Mouse (Mus musculus) stomach, embryonic 15.5 days (tissue): ENCODE measurements around the gene Plch2. TPM values are rescaled to one million over a fixed set of nuclear protein-coding genes. Genes with fewer than 3 reads are reported as not detected.

Source experiments
- ATAC-seq: fragments of 200-750 bp; cut with Nextera tagmentation; 2 replicates; pipeline ENCODE4 v1.8.0; 2017; ENCODE audit warnings: low read depth, moderate number of reproducible peaks, moderate TSS enrichment; ENCODE audit not compliant: insufficient read depth, low FRiP score
- H3K27ac ChIP-seq: fragments of 300-500 bp; sonication (generic); 2 replicates; pipeline ENCODE4 v1.5.1; 2015; ENCODE audit warnings: mild to moderate bottlenecking, inconsistent platforms
- H3K27me3 ChIP-seq: fragments of 300-500 bp; sonication (generic); replicated peaks from 2 replicates; pipeline ENCODE4 v1.6.1; 2015; ENCODE audit warnings: inconsistent platforms
- H3K36me3 ChIP-seq: fragments of 300-500 bp; sonication (generic); 2 replicates; pipeline ENCODE4 v1.6.1; 2015; ENCODE audit warnings: inconsistent platforms
- H3K4me1 ChIP-seq: fragments of 300-500 bp; sonication (generic); 2 replicates; pipeline ENCODE4 v1.6.1; 2015; ENCODE audit warnings: inconsistent platforms
- H3K4me2 ChIP-seq: fragments of 300-500 bp; sonication (generic); 2 replicates; pipeline ENCODE4 v1.6.1; 2015; ENCODE audit warnings: mild to moderate bottlenecking, inconsistent platforms
- H3K4me3 ChIP-seq: fragments of 300-500 bp; sonication (generic); replicated peaks from 2 replicates; pipeline ENCODE4 v1.5.1; 2015; ENCODE audit warnings: inconsistent platforms
- H3K9ac ChIP-seq: fragments of 300-500 bp; sonication (generic); 2 replicates; pipeline ENCODE4 v1.6.1; 2015; ENCODE audit warnings: inconsistent platforms
- H3K9me3 ChIP-seq: fragments of 300-500 bp; sonication (generic); 2 replicates; pipeline ENCODE4 v1.6.1; 2016; ENCODE audit warnings: inconsistent platforms
- WGBS: fragments of 180-500 bp; shearing (Covaris S2); methylation state at CpG from one replicate; pipeline ENCODE4 v1.1.7; 2015; 5-methylcytosine and 5-hydroxymethylcytosine counted together
- polyA plus RNA-seq: library from polyadenylated mRNA; unstranded; fragments of >200 nt; fragmentation: Nextera tagmentation; extraction: Ambion mirVana; gene quantifications from 2 replicates; pipeline ENCODE4 v1.2.1, GENCODE M21; 2015

The Plch2 gene
- polyA plus RNA-seq, 1 experiment from 2014 or later = 24.7 TPM

DNA sequence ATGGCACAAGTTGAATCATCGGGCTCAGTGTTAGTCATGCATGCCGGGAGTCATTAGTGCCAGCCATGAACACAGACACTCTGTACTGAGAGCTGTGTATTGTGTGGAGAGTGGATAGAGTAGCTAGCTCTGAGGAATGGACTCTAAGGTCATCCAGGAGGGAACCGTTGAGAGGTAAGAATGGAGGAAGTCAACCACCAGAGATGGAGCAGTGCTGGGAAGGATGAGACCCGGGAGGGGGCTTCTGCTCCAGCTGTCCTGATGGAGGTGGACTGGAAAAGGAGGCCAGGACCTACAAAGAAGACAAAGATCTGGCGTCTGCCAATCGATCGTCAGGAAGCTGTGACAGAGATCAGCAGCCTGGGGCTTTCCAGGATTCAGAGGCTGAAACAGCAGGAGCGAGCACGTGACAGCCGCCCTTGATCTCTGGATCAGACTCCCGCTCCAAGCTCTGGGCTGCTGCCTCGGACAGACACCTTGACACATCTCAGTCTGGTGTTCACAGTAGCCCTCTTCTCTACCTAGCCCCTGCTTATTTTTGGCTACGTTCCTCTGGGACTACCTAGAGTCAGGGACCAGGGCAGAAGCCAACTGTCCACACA is 123.2 kb downstream of the Plch2 start:
- Histone ChIP-seq H3K27me3 (no peaks in the 10 kb centered on the region), H3K4me2 (no peak overlapping the region), H3K4me1 (peaks cover 3% of the 10 kb centered on the region; the same call in 1 of the 2 replicates), H3K9ac (no peak overlapping the region), H3K4me3 (no peak overlapping the region), H3K36me3 (no peaks in the 10 kb centered on the region), H3K27ac (no peak overlapping the region), H3K9me3 (no peaks in the 10 kb centered on the region)
- WGBS = 56% methylated on average over 13 of the region's 13 CpGs
- ATAC-seq = no peak

Other genes with a start within 250 kb of the Plch2 start
- gene Ttc34, start 219.3 kb downstream of the Plch2 start, polyA plus RNA-seq = 0.08 and 0.17 TPM in 2 replicates
- gene Mmel1, start 187.2 kb downstream of the Plch2 start, polyA plus RNA-seq = 0.21 and 0.23 TPM in 2 replicates
- gene Fam213b, start 157.6 kb downstream of the Plch2 start, polyA plus RNA-seq = 29.1 and 30.6 TPM in 2 replicates
- gene Tnfrsf14, start 128.2 kb downstream of the Plch2 start, polyA plus RNA-seq = 3.8 and 8.0 TPM in 2 replicates
- 2.5 and 2.6 TPM in 2 replicates for gene Hes5, start 95.9 kb downstream of the Plch2 start, polyA plus RNA-seq
- 37.6 and 37.7 TPM in 2 replicates for gene Pank4, start 92.7 kb downstream of the Plch2 start, polyA plus RNA-seq
- 18.4 and 19.1 TPM in 2 replicates for gene Pex10, start 10.2 kb upstream of the Plch2 start, polyA plus RNA-seq
- 175 and 179 TPM in 2 replicates for gene Rer1, start 29.6 kb upstream of the Plch2 start, polyA plus RNA-seq
- gene Morn1, start 29.8 kb upstream of the Plch2 start, polyA plus RNA-seq = 5.1 and 5.3 TPM in 2 replicates
- 16.2 and 16.6 TPM in 2 replicates for gene Ski, start 165.8 kb upstream of the Plch2 start, polyA plus RNA-seq
- gene Faap20, start 193.0 kb upstream of the Plch2 start, polyA plus RNA-seq = 64.5 and 65.8 TPM in 2 replicates